19 mouse cellular contexts compared by ENCODE assay signal in genomic region chr1:111020434-111021060, GRCm38 (mm10). TPM values are rescaled to one million over a fixed set of nuclear protein-coding genes. Genes with fewer than 3 reads are reported as not detected.
DNase-seq lines count a peak whose midpoint lies in the region; ATAC-seq and TF ChIP-seq lines count a peak whose summit lies in the region.
"Had no signal": no experiment of that assay in that cellular context is flagged by ENCODE, and none has a peak within 500 bp of the region (broad histone marks: within the 10 kb centered on the region; RNA-seq: fewer than 3 reads in every experiment).

No protein-coding gene starts in this region.

- H3K9me3 ChIP-seq in embryonic facial prominence, embryonic 10.5 days, result no peaks in the 10 kb centered on the region
- H3K9me3 ChIP-seq: embryonic facial prominence, embryonic 15.5 days; forebrain, embryonic 12.5 days; heart, embryonic 12.5 days had no signal

- ATAC-seq in megakaryocyte progenitor cell, adult 5-6 weeks (replicated peaks; ENCODE audit: poor library complexity), result no peak
- ATAC-seq: intestine, embryonic 16.5 days had no signal

- H3K36me3 ChIP-seq in embryonic facial prominence, embryonic 10.5 days (replicated peaks), result no peaks in the 10 kb centered on the region
- H3K36me3 ChIP-seq: embryonic facial prominence, embryonic 15.5 days; forebrain, embryonic 12.5 days; heart, embryonic 12.5 days had no signal

- peak; percentile 28 for DNase-seq in heart, adult 11 months
- DNase-seq in heart, postnatal 36 days, result no peak
- DNase-seq in right cerebral cortex, adult 18-20 months, result peak; percentile 30
- DNase-seq in right cerebral cortex, postnatal 14 days, result no peak
- DNase-seq in embryonic facial prominence, embryonic 10.5 days (ENCODE audit: low spot score), result peak; percentile 43
- no peak for DNase-seq in kidney, postnatal 14 days
- DNase-seq: heart, postnatal 4 days; kidney, postnatal 25 days; lung, embryonic 14.5 days; retina, postnatal 1 day; thymus, postnatal 36 days had no signal

- H3K4me3 ChIP-seq in embryonic facial prominence, embryonic 10.5 days, result no peak overlapping the region
- H3K4me3 ChIP-seq in olfactory bulb, adult 2 months (ENCODE audit: insufficient read depth, low read depth, low read length), result no peak overlapping the region
- H3K4me3 ChIP-seq: embryonic facial prominence, embryonic 15.5 days; forebrain, embryonic 12.5 days; heart, embryonic 12.5 days had no signal

- 22% methylated on average over 3 of the region's 3 CpGs for WGBS in embryonic facial prominence, embryonic 10.5 days
- WGBS in olfactory bulb, adult 2 months, result 25% methylated on average over 3 of the region's 3 CpGs

- TF ChIP-seq POLR2A in olfactory bulb, adult 2 months (IDR thresholded peaks at IDR 0.05; ENCODE audit: insufficient read depth, low read depth, low read length), result no peak

- peaks cover 7% of the 10 kb centered on the region for H3K4me1 ChIP-seq in embryonic facial prominence, embryonic 10.5 days
- no peaks in the 10 kb centered on the region for H3K4me1 ChIP-seq in olfactory bulb, adult 2 months (ENCODE audit: control insufficient read depth, insufficient read depth, low read length)
- H3K4me1 ChIP-seq: embryonic facial prominence, embryonic 15.5 days; heart, embryonic 12.5 days had no signal

- no peaks in the 10 kb centered on the region for H3K27me3 ChIP-seq in embryonic facial prominence, embryonic 10.5 days (replicated peaks; ENCODE audit: low read depth, poor library complexity, severe bottlenecking)
- H3K27me3 ChIP-seq: embryonic facial prominence, embryonic 15.5 days; forebrain, embryonic 12.5 days; heart, embryonic 12.5 days had no signal

- intact Hi-C loops in heart, postnatal 36 days (cut with DNase I), result no loop called here

- no peak for TF ChIP-seq CTCF in olfactory bulb, adult 2 months (IDR thresholded peaks at IDR 0.05; ENCODE audit: insufficient read depth, low read depth, low read length)

- no peak overlapping the region; the same call in 1 of the 2 replicates for H3K27ac ChIP-seq in embryonic facial prominence, embryonic 10.5 days (replicated peaks)
- H3K27ac ChIP-seq in olfactory bulb, adult 2 months (ENCODE audit: insufficient read depth, low read depth, low read length), result peak overlapping the region; percentile 29; the same call in 1 of the 2 replicates
- H3K27ac ChIP-seq: embryonic facial prominence, embryonic 15.5 days; forebrain, embryonic 12.5 days had no signal

RNA-seq across cellular contexts. Expression of gene Cdh19, which starts 43.2 kb away (rescaled TPM):
- total RNA-seq in heart, postnatal 36 days (2021), result 1 to 10 TPM; 3.4 TPM
- polyA plus RNA-seq in embryonic facial prominence, embryonic 10.5 days (2016; fragmentation: Nextera tagmentation; extraction: Ambion mirVana), result 0.88 and 1.3 TPM in 2 replicates
- not detected in 2 replicates for polyA plus RNA-seq in olfactory bulb, adult 2 months (2012; ENCODE audit: insufficient read depth, insufficient read length, low replicate concordance, missing spikeins)
- total RNA-seq in megakaryocyte progenitor cell, adult 5-6 weeks (2015), result not detected in 2 replicates
- total RNA-seq in megakaryocyte progenitor cell, adult 5-6 weeks (2017), result not detected in 2 replicates
- polyA plus RNA-seq: liver, adult 2 months; neural tube, embryonic 14.5 days had no signal

Comparison
In these comparisons a context has a peak if more than half of its experiments do, and no peak if none do; other contexts are left out.
1. DNase-seq: peak in heart, adult 11 months (single experiment), right cerebral cortex, adult 18-20 months (single experiment) and embryonic facial prominence, embryonic 10.5 days (single experiment); none in heart, postnatal 36 days (0 of 2), right cerebral cortex, postnatal 14 days (single experiment) and kidney, postnatal 14 days (single experiment).
2. RNA of gene Cdh19, which starts 43.2 kb away (total RNA-seq): 3.4 TPM in heart, postnatal 36 days; not detected in megakaryocyte progenitor cell, adult 5-6 weeks; every median in the first group is over 4 times any median in the second.